Mouse (Mus musculus) forebrain, embryonic 14.5 days (tissue): ENCODE measurements around the gene Skiv2l. TPM values are rescaled to one million over a fixed set of nuclear protein-coding genes. Genes with fewer than 3 reads are reported as not detected.
A peak's percentile ranks its signal among the peaks of the same experiment; 100 is the strongest.

ENCODE experiments used
- ATAC-seq: fragments of 200-750 bp; cut with Nextera tagmentation; 2 replicates; pipeline ENCODE4 v1.8.0; 2017; ENCODE audit warnings: mild to moderate bottlenecking, moderate library complexity
- DNase-seq: peaks from one replicate; pipeline ENCODE4 v3.0.0-alpha.2; 2015; ENCODE audit warnings: low spot score
- H3K27ac ChIP-seq: fragments of 300-500 bp; sonication (generic); 2 replicates; pipeline ENCODE4 v1.5.1; 2014; ENCODE audit warnings: low read depth, mild to moderate bottlenecking, control low read depth, low read length, moderate library complexity
- H3K27me3 ChIP-seq: fragments of 300-500 bp; sonication (generic); replicated peaks from 2 replicates; pipeline ENCODE4 v1.6.1; 2014; ENCODE audit warnings: low read length, control low read depth, mixed read lengths; ENCODE audit not compliant: control insufficient read depth, insufficient read depth
- H3K36me3 ChIP-seq: fragments of 300-500 bp; sonication (generic); 2 replicates; pipeline ENCODE4 v1.6.1; 2014; ENCODE audit warnings: low read length, control low read depth; ENCODE audit not compliant: control insufficient read depth, insufficient read depth
- H3K4me1 ChIP-seq: fragments of 300-500 bp; sonication (generic); 2 replicates; pipeline ENCODE4 v1.6.1; 2014; ENCODE audit warnings: antibody characterized with exemption, low read length, control low read depth; ENCODE audit not compliant: control insufficient read depth, insufficient read depth
- H3K4me2 ChIP-seq: fragments of 300-500 bp; sonication (generic); 2 replicates; pipeline ENCODE4 v1.6.1; 2014; ENCODE audit warnings: mild to moderate bottlenecking, control low read depth, low read length
- H3K4me3 ChIP-seq: fragments of 300-500 bp; sonication (generic); 2 replicates; pipeline ENCODE4 v1.5.1; 2014; ENCODE audit warnings: low read depth, low read length, control low read depth
- H3K9ac ChIP-seq: fragments of 300-500 bp; sonication (generic); 2 replicates; pipeline ENCODE4 v1.6.1; 2014; ENCODE audit warnings: mild to moderate bottlenecking, low read length, control low read depth, moderate library complexity
- H3K9me3 ChIP-seq: fragments of 300-500 bp; sonication (generic); replicated peaks from 2 replicates; pipeline ENCODE4 v1.6.1; 2016; ENCODE audit warnings: low read length, control low read depth, mixed read lengths; ENCODE audit not compliant: control insufficient read depth
- WGBS: fragments of 180-500 bp; shearing (Covaris S2); extraction: QIAGEN DNeasy Blood & Tissue Kit; methylation state at CpG from one replicate; pipeline ENCODE4 v1.1.7; 2014; 5-methylcytosine and 5-hydroxymethylcytosine counted together
- polyA plus RNA-seq: library from polyadenylated mRNA; unstranded; fragments of >200 nt; fragmentation: Nextera tagmentation; extraction: Ambion mirVana; gene quantifications from 2 replicates; pipeline ENCODE4 v1.2.1, GENCODE M21; 2014

Skiv2l gene
- polyA plus RNA-seq, 1 experiment from 2014 or later = 36.6 TPM

DNA sequence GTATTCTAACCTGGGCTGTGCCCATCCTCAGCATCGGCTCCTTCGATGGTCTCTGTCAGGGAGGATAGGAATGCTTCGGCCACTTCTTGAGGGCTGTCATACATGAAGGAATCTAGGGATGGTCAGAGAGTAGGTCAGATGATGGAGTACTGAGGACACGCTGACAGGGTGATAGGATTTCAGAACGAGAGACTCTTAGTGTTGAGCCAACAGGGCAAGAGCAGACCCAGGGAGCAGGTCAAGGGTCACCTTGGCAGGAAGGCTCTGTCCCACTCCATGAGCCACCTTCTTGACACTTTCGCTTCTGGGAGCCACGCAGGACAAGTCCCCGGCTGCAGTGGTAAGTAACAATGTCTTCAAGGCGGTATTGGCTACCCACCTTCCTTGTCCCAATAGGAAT, 10.5 kb upstream of the Skiv2l start:
- DNase-seq (no peak), ATAC-seq (no peak)
- Histone ChIP-seq H3K9ac (no peak overlapping the region), H3K27ac (no peak overlapping the region), H3K4me1 (no peaks in the 10 kb centered on the region), H3K4me2 (no peak overlapping the region), H3K9me3 (no peaks in the 10 kb centered on the region), H3K36me3 (peaks cover 21% of the 10 kb centered on the region), H3K4me3 (no peak overlapping the region), H3K27me3 (no peaks in the 10 kb centered on the region)
- whole genome bisulfite sequencing = 90% methylated on average over 9 of the region's 9 CpGs

GRCm38 (mm10) chr17:34858670-34859069, 8.7 kb upstream of the Skiv2l start:
- Histone ChIP-seq H3K4me2 (no peak overlapping the region), H3K9ac (no peak overlapping the region), H3K36me3 (peaks cover 39% of the 10 kb centered on the region), H3K27me3 (no peaks in the 10 kb centered on the region), H3K4me1 (no peaks in the 10 kb centered on the region), H3K27ac (no peak overlapping the region), H3K4me3 (no peak overlapping the region), H3K9me3 (no peaks in the 10 kb centered on the region)
- WGBS = 89% methylated on average over 4 of the region's 4 CpGs
- no peak for ATAC-seq
- DNase-seq = no peak

DNA sequence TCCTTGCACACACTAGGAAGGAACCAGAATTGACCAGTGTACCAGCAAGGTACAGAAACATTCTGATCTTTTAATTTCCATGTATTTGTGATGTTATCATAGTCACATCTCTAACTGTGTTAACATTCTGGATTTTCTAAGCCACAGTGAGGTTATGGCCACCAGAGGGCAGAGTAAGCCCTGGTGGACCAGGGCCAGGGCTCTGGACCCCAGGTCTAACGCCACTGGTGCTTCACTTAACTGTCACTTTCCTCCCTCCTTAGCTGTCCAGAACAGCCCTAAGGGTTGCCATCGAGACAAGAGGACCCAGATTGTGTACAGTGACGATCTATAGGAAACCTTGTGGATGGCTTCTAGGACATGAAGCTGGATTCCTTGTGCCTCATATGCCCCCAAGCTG, 5.8 kb upstream of the Skiv2l start:
- H3K4me1 ChIP-seq = peaks cover 10% of the 10 kb centered on the region
- no peak overlapping the region for H3K9ac ChIP-seq
- no peak overlapping the region for H3K27ac ChIP-seq
- no peak overlapping the region for H3K4me3 ChIP-seq
- H3K9me3 ChIP-seq = no peaks in the 10 kb centered on the region
- H3K27me3 ChIP-seq = no peaks in the 10 kb centered on the region
- 37% methylated on average over 3 of the region's 3 CpGs for WGBS
- H3K36me3 ChIP-seq = peaks cover 53% of the 10 kb centered on the region
- ATAC-seq (no peak), DNase-seq (peak; percentile 40)
- no peak overlapping the region for H3K4me2 ChIP-seq

DNA sequence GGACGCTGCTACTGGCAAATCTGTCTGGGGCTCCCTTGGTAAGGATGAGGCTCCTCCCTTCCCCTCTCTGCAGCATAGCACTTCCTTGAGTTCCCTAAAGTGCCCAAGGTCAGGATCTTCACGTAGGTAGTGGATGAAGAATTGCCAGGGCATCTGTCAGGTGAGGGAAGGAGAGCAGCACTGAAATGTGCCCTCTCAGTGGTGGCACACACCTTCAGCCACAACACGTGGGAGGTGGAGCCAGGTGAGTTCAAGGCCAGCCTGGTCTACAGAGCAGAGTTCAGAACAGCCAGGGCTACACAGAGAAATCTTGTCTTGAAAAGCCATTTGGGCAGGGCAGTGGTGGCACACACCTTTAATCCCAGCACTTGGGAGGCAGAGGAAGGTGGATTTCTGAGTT, 4.8 kb upstream of the Skiv2l start:
- WGBS = 88% methylated on average over 3 of the region's 3 CpGs
- H3K4me2 ChIP-seq = no peak overlapping the region
- H3K9ac ChIP-seq = no peak overlapping the region
- H3K27ac ChIP-seq = no peak overlapping the region
- H3K27me3 ChIP-seq = no peaks in the 10 kb centered on the region
- ATAC-seq (no peak), DNase-seq (no peak)
- peaks cover 12% of the 10 kb centered on the region for H3K4me1 ChIP-seq
- no peaks in the 10 kb centered on the region for H3K9me3 ChIP-seq
- H3K4me3 ChIP-seq = no peak overlapping the region
- peaks cover 53% of the 10 kb centered on the region for H3K36me3 ChIP-seq

DNA sequence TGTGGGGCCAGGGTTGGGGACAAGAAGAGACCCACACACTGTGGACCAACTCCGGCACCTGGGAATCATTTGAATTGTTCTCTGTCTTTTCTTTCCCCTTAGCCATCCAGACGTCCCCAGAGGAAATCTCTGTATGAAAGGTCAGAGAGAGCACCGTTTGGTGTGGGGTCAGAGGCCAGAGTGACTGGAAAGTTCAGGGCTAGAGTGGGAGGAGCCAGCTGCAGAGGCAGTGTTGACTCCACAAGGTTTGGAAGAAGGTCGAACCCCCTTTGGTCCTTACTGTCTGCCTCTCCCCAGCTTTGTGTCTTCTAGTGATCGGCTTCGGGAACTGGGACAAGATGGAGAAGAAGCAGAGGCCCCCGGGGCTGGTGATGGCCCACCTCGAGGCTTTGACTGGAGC, 3.5 kb upstream of the Skiv2l start:
- peaks cover 53% of the 10 kb centered on the region for H3K36me3 ChIP-seq
- H3K9me3 ChIP-seq = no peaks in the 10 kb centered on the region
- peaks cover 17% of the 10 kb centered on the region for H3K4me1 ChIP-seq
- no peak overlapping the region for H3K4me3 ChIP-seq
- H3K4me2 ChIP-seq = no peak overlapping the region
- H3K27ac ChIP-seq = no peak overlapping the region
- WGBS = 88% methylated on average over 8 of the region's 8 CpGs
- DNase-seq = no peak
- no peak overlapping the region for H3K9ac ChIP-seq
- ATAC-seq = no peak
- H3K27me3 ChIP-seq = no peaks in the 10 kb centered on the region

DNA sequence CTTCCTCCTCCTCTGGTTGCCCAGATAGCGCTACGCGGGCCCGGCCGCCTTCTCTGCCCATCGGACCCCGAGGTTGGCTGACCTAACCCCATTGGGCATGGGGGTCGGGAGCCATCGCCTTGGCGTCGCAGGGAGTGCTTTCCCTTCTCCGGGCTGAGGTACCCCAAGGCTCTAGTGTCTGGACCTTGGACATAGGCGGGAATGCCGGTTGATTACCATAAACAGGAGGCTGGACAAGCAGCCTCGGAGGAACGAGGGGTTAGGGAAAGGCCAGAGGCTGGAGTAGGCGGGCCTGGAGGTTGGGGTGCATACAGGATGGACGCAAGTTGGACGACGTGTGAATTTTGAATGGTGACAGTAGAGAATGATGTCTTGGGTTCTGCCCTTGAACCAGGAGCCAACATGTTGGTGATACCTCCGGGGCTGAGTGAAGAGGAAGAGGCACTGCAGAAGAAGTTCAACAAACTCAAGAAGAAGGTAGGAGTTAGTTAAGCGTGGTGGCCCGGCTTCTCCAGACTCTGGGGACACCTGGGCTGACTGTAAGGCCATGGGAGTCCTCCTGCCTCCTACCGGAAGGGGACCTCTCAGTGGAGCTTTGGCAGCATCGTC, 611 bp upstream of the Skiv2l start:
- no peak for DNase-seq
- Histone ChIP-seq H3K9ac (peak overlapping the region; percentile 88), H3K4me1 (peaks cover 17% of the 10 kb centered on the region), H3K4me3 (peak overlapping the region; percentile 64), H3K36me3 (peaks cover 60% of the 10 kb centered on the region), H3K4me2 (peak overlapping the region; percentile 98), H3K9me3 (no peaks in the 10 kb centered on the region), H3K27me3 (no peaks in the 10 kb centered on the region), H3K27ac (no peak overlapping the region)
- ATAC-seq = no peak; the same call in 1 of the 2 replicates
- WGBS = 1% methylated on average over 25 of the region's 25 CpGs

DNA sequence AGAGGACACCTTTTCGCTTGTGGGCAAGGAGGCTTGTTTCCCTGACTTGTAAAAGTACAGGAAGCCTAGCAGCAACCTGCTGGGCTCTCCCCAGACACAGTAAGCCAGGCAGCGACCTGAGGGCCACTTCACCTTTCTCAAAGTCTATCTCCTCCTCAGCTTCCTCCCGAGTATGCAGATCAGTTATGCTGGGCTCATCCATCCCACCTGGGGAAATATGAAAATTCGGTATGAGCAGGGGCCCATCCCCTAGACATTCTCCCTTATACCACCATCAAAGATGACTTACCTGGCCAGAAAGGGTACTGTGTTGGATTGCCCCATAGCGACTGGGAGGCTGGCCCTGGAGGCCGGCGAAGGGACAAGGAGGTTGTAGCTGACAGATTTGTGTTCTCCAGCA, 2.4 kb downstream of the Skiv2l start:
- DNase-seq (no peak), ATAC-seq (no peak)
- Histone ChIP-seq H3K9me3 (no peaks in the 10 kb centered on the region), H3K4me1 (peaks cover 17% of the 10 kb centered on the region), H3K9ac (no peak overlapping the region), H3K4me3 (no peak overlapping the region), H3K4me2 (no peak overlapping the region), H3K36me3 (peaks cover 62% of the 10 kb centered on the region), H3K27me3 (no peaks in the 10 kb centered on the region), H3K27ac (no peak overlapping the region)
- WGBS = 93% methylated on average over 7 of the region's 7 CpGs

DNA sequence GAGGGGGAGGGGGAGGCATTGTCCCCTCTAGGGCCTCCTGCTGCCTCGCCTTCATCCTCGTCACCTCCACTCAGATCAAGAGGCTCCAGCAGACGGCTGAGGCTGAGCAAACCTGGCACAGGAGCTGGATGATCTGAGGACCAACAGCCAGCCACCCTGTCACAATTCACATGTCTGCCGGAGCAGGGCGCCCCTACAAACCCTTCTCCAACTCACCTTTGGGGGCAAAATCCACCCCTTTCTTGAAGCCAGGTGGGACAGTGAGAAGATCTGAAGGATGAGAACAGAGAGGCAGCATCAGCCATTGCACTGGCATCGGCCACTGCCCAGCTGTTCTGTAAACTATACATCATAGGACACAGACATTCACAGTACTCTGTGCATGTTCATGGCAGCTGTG, 2.8 kb downstream of the Skiv2l start:
- DNase-seq = no peak
- no peak overlapping the region for H3K4me3 ChIP-seq
- no peaks in the 10 kb centered on the region for H3K9me3 ChIP-seq
- no peaks in the 10 kb centered on the region for H3K27me3 ChIP-seq
- no peak for ATAC-seq
- 85% methylated on average over 6 of the region's 6 CpGs for WGBS
- no peak overlapping the region for H3K9ac ChIP-seq
- H3K36me3 ChIP-seq = peaks cover 63% of the 10 kb centered on the region
- H3K4me2 ChIP-seq = no peak overlapping the region
- peaks cover 17% of the 10 kb centered on the region for H3K4me1 ChIP-seq
- H3K27ac ChIP-seq = no peak overlapping the region

DNA sequence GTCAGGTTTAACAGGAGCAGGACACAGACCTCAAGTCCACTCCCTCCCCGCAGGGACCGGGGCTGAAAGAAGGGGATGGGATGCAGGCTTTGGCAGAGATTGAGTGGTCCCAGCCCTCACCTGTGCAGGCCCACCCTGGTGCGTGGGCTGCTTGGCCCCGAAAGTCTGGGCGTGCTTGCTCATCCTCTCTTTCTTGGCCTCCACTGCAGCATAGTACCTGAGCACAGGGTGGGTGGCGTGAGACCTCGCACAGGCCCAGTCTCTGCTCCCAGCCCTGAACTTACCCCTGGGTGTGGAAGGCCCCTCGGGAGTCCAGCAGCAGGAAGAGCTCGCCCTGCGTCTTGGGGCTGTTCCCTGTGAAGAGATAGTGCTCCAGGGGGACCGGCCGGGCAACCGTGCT, 5.1 kb downstream of the Skiv2l start:
- WGBS = 93% methylated on average over 13 of the region's 13 CpGs
- no peaks in the 10 kb centered on the region for H3K9me3 ChIP-seq
- no peak overlapping the region for H3K27ac ChIP-seq
- no peak overlapping the region for H3K4me2 ChIP-seq
- H3K4me1 ChIP-seq = peaks cover 5% of the 10 kb centered on the region; the same call in 1 of the 2 replicates
- peaks cover 84% of the 10 kb centered on the region for H3K36me3 ChIP-seq
- H3K27me3 ChIP-seq = no peaks in the 10 kb centered on the region
- ATAC-seq (no peak), DNase-seq (no peak)
- H3K9ac ChIP-seq = no peak overlapping the region
- H3K4me3 ChIP-seq = no peak overlapping the region
